In the genomic region with DNA sequence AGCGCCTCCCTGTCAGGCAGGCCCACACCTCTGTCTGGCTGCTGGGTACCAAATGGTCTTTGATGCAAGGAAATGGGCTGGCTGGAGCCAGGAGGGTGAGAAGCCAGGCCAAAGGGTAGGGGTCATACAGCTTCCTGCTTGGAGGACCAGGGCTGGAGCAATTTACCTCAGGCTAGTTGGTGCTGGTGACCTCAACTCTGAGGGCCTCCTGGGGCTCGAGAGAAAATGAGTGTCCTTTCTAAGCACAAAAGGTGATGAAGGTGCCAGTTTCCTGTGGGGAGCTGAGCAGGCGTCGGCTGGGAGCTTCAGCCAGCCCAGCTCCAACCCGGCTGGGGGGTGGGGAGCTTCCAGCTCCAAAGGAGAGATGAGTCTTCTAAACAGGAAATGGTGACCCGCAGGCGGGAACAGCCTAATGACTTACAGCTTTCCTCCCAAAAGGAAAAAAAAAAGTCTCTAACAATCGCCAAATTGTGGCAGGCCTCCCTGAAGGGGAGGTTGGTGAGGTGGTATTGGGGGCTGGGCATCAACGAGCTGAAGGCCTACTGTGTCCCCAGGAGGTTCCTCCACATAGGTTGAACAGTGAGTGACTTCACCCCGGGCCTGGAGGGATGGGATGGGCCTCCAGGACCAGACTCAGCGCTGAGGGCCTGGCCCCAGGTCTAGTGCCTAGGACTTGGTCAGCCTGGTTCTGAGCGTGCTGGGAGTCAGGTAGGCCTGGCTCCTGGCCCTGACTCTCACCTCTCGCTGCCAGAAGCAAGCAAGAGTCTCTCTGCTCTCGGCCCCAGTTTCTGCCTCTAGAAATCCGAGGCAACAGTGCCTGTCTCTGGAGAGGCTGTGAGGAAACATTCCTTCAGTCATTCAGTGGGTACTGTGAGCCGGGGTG, we compare ENCODE assay signal across 8 mouse cellular contexts. TPM values are rescaled to one million over a fixed set of nuclear protein-coding genes. Genes with fewer than 3 reads are reported as not detected.
A peak's percentile ranks its signal among the peaks of the same experiment; 100 is the strongest.
DNase-seq lines count a peak whose midpoint lies in the region; ATAC-seq and TF ChIP-seq lines count a peak whose summit lies in the region.

No protein-coding gene starts in this region.

- no peak for ATAC-seq in forebrain, embryonic 16.5 days
- ATAC-seq in forebrain, embryonic 14.5 days: no peak
- no peak for ATAC-seq in hindbrain, embryonic 12.5 days (ENCODE audit: low FRiP score)
- ATAC-seq in limb, embryonic 14.5 days (ENCODE audit: low FRiP score, low read depth): peak; percentile 11; the same call in 1 of the 2 replicates
- ATAC-seq in neural tube, embryonic 11.5 days (ENCODE audit: insufficient read depth, low FRiP score, low TSS enrichment): no peak

- H3K9ac ChIP-seq in forebrain, embryonic 16.5 days (replicated peaks; ENCODE audit: low read depth, low read length): no peak overlapping the region
- no peak overlapping the region for H3K9ac ChIP-seq in forebrain, embryonic 14.5 days (ENCODE audit: low read length)
- H3K9ac ChIP-seq in hindbrain, embryonic 12.5 days: no peak overlapping the region
- peak overlapping the region; percentile 40 for H3K9ac ChIP-seq in limb, embryonic 14.5 days (ENCODE audit: low read depth, low read length, severe bottlenecking)
- H3K9ac ChIP-seq in neural tube, embryonic 11.5 days (ENCODE audit: low read length): 0 out of 2 replicates have a peak overlapping the region, but pooled peaks have one; percentile 7

- peaks cover 73% of the 10 kb centered on the region for H3K4me1 ChIP-seq in forebrain, embryonic 10.5 days
- H3K4me1 ChIP-seq in forebrain, embryonic 16.5 days (replicated peaks; ENCODE audit: control insufficient read depth, insufficient read depth, low read length): peaks cover 2% of the 10 kb centered on the region
- H3K4me1 ChIP-seq in forebrain, embryonic 14.5 days (ENCODE audit: control insufficient read depth, insufficient read depth, low read length): no peaks in the 10 kb centered on the region; the same call in 1 of the 2 replicates
- H3K4me1 ChIP-seq in hindbrain, embryonic 12.5 days: peaks cover 46% of the 10 kb centered on the region
- peaks cover 59% of the 10 kb centered on the region for H3K4me1 ChIP-seq in limb, embryonic 14.5 days (ENCODE audit: control insufficient read depth, insufficient read depth, low read length)
- H3K4me1 ChIP-seq in neural tube, embryonic 11.5 days (ENCODE audit: control insufficient read depth, insufficient read depth, low read length): peaks cover 42% of the 10 kb centered on the region

- H3K27me3 ChIP-seq in forebrain, embryonic 10.5 days (ENCODE audit: poor library complexity, severe bottlenecking): peaks cover 48% of the 10 kb centered on the region
- H3K27me3 ChIP-seq in forebrain, embryonic 16.5 days (replicated peaks; ENCODE audit: control insufficient read depth, insufficient read depth, low read length): peaks cover 18% of the 10 kb centered on the region; the same call in 1 of the 2 replicates
- peaks cover 15% of the 10 kb centered on the region for H3K27me3 ChIP-seq in forebrain, embryonic 14.5 days (replicated peaks; ENCODE audit: control insufficient read depth, insufficient read depth, low read length)
- H3K27me3 ChIP-seq in hindbrain, embryonic 12.5 days: peaks cover 37% of the 10 kb centered on the region
- H3K27me3 ChIP-seq in limb, embryonic 14.5 days (ENCODE audit: control insufficient read depth, insufficient read depth, low read length): no peaks in the 10 kb centered on the region
- peaks cover 7% of the 10 kb centered on the region for H3K27me3 ChIP-seq in neural tube, embryonic 11.5 days (ENCODE audit: control insufficient read depth, insufficient read depth, low read length)

- H3K9me3 ChIP-seq in forebrain, embryonic 10.5 days: no peaks in the 10 kb centered on the region
- H3K9me3 ChIP-seq in forebrain, embryonic 16.5 days (ENCODE audit: control insufficient read depth, low read length): no peaks in the 10 kb centered on the region
- H3K9me3 ChIP-seq in forebrain, embryonic 14.5 days (replicated peaks; ENCODE audit: control insufficient read depth, low read length): no peaks in the 10 kb centered on the region
- no peaks in the 10 kb centered on the region for H3K9me3 ChIP-seq in hindbrain, embryonic 12.5 days (replicated peaks)
- no peaks in the 10 kb centered on the region for H3K9me3 ChIP-seq in limb, embryonic 14.5 days (ENCODE audit: control insufficient read depth, low read length)
- H3K9me3 ChIP-seq in neural tube, embryonic 11.5 days (ENCODE audit: control insufficient read depth, low read length): no peaks in the 10 kb centered on the region

- no peak for TF ChIP-seq POLR2A in limb, embryonic 14.5 days (IDR thresholded peaks at IDR 0.05; ENCODE audit: borderline replicate concordance, extremely low read depth, insufficient read depth, insufficient read length)

- H3K27ac ChIP-seq in forebrain, embryonic 10.5 days: peak overlapping the region; percentile 83
- no peak overlapping the region for H3K27ac ChIP-seq in forebrain, embryonic 16.5 days (ENCODE audit: low read length)
- H3K27ac ChIP-seq in forebrain, embryonic 14.5 days (ENCODE audit: low read depth, low read length): peak overlapping the region; percentile 36; the same call in 1 of the 2 replicates
- H3K27ac ChIP-seq in hindbrain, embryonic 12.5 days: peak overlapping the region; percentile 77
- peak overlapping the region; percentile 95 for H3K27ac ChIP-seq in limb, embryonic 14.5 days (replicated peaks; ENCODE audit: low read depth, low read length)
- H3K27ac ChIP-seq in neural tube, embryonic 11.5 days (ENCODE audit: low read depth, low read length): peak overlapping the region; percentile 75

- peaks cover 25% of the 10 kb centered on the region for H3K36me3 ChIP-seq in forebrain, embryonic 10.5 days (replicated peaks)
- no peaks in the 10 kb centered on the region for H3K36me3 ChIP-seq in forebrain, embryonic 16.5 days (ENCODE audit: control insufficient read depth, insufficient read depth)
- H3K36me3 ChIP-seq in forebrain, embryonic 14.5 days (ENCODE audit: control insufficient read depth, insufficient read depth, low read length): no peaks in the 10 kb centered on the region
- 0 out of 2 replicates have a peak, but pooled peaks cover 5% of the 10 kb centered on the region for H3K36me3 ChIP-seq in hindbrain, embryonic 12.5 days
- peaks cover 47% of the 10 kb centered on the region for H3K36me3 ChIP-seq in limb, embryonic 14.5 days (ENCODE audit: control insufficient read depth, insufficient read depth, low read length)
- no peaks in the 10 kb centered on the region; the same call in 1 of the 2 replicates for H3K36me3 ChIP-seq in neural tube, embryonic 11.5 days (ENCODE audit: control insufficient read depth, insufficient read depth, low read length)

- H3K4me3 ChIP-seq in forebrain, embryonic 10.5 days: peak overlapping the region; percentile 13
- no peak overlapping the region for H3K4me3 ChIP-seq in forebrain, embryonic 16.5 days (replicated peaks; ENCODE audit: low read length)
- H3K4me3 ChIP-seq in forebrain, embryonic 14.5 days (ENCODE audit: low read depth, low read length): no peak overlapping the region
- no peak overlapping the region for H3K4me3 ChIP-seq in hindbrain, embryonic 12.5 days
- H3K4me3 ChIP-seq in limb, embryonic 14.5 days (replicated peaks; ENCODE audit: low read length): peak overlapping the region; percentile 77
- H3K4me3 ChIP-seq in neural tube, embryonic 11.5 days (ENCODE audit: low read depth, low read length): no peak overlapping the region

- 29% methylated on average over 16 of the region's 16 CpGs for WGBS in forebrain, embryonic 10.5 days
- WGBS in forebrain, embryonic 16.5 days: 34% methylated on average over 16 of the region's 16 CpGs
- 33% methylated on average over 16 of the region's 16 CpGs for WGBS in forebrain, embryonic 14.5 days
- 30% methylated on average over 16 of the region's 16 CpGs for WGBS in hindbrain, embryonic 12.5 days
- 7% methylated on average over 16 of the region's 16 CpGs for WGBS in limb, embryonic 14.5 days
- 13% methylated on average over 16 of the region's 16 CpGs for WGBS in neural tube, embryonic 11.5 days

- H3K4me2 ChIP-seq in forebrain, embryonic 16.5 days (ENCODE audit: low read length): no peak overlapping the region
- H3K4me2 ChIP-seq in forebrain, embryonic 14.5 days (ENCODE audit: low read length): no peak overlapping the region
- H3K4me2 ChIP-seq in hindbrain, embryonic 12.5 days (replicated peaks): no peak overlapping the region
- H3K4me2 ChIP-seq in limb, embryonic 14.5 days (replicated peaks; ENCODE audit: low read depth, low read length, severe bottlenecking): peak overlapping the region; percentile 82
- H3K4me2 ChIP-seq in neural tube, embryonic 11.5 days (ENCODE audit: low read depth): no peak overlapping the region; the same call in 1 of the 2 replicates

- no peak for DNase-seq in forebrain, embryonic 10.5 days (ENCODE audit: extremely low spot score, low spot score)
- no peak for DNase-seq in forebrain, embryonic 14.5 days (ENCODE audit: low spot score)
- DNase-seq in limb, embryonic 14.5 days (ENCODE audit: low spot score): peak; percentile 77
- DNase-seq in neural tube, embryonic 11.5 days (ENCODE audit: low spot score): peak; percentile 66
- DNase-seq in layer of hippocampus, adult 18-20 months (ENCODE audit: low spot score in 2 of 2): no peak
- DNase-seq in right cerebral cortex, adult 18-20 months: no peak

RNA-seq across cellular contexts. Expression of gene Snai1, which starts 5.4 kb away (rescaled TPM):
- polyA plus RNA-seq in forebrain, embryonic 10.5 days (2016; fragmentation: Nextera tagmentation; extraction: Ambion mirVana): 40.4 and 46.9 TPM in 2 replicates
- 4.3 and 4.4 TPM in 2 replicates for polyA plus RNA-seq in forebrain, embryonic 16.5 days (2015; fragmentation: Nextera tagmentation; extraction: Ambion mirVana)
- polyA plus RNA-seq in forebrain, embryonic 14.5 days (2014; fragmentation: Nextera tagmentation; extraction: Ambion mirVana): 3.0 and 5.0 TPM in 2 replicates
- 30.1 and 39.0 TPM in 2 replicates for polyA plus RNA-seq in hindbrain, embryonic 12.5 days (2016; fragmentation: Nextera tagmentation; extraction: Ambion mirVana)
- polyA plus RNA-seq in limb, embryonic 14.5 days (2012; rRNA removed): 123 and 187 TPM in 2 replicates
- polyA plus RNA-seq in limb, embryonic 14.5 days (2014; fragmentation: Nextera tagmentation; extraction: Ambion mirVana): 67.9 and 69.1 TPM in 2 replicates
- 32.3 and 39.7 TPM in 2 replicates for polyA plus RNA-seq in neural tube, embryonic 11.5 days (2014; fragmentation: Nextera tagmentation; extraction: Ambion mirVana)
- under 1 TPM; 0.32 to 0.53 TPM for total RNA-seq in layer of hippocampus, adult 18-20 months (2021)

RNA-seq across cellular contexts. Expression of gene Spata2, which starts 50.7 kb away (rescaled TPM):
- polyA plus RNA-seq in forebrain, embryonic 10.5 days (2016; fragmentation: Nextera tagmentation; extraction: Ambion mirVana): 21.0 and 21.5 TPM in 2 replicates
- polyA plus RNA-seq in forebrain, embryonic 16.5 days (2015; fragmentation: Nextera tagmentation; extraction: Ambion mirVana): 34.8 and 37.6 TPM in 2 replicates
- polyA plus RNA-seq in forebrain, embryonic 14.5 days (2014; fragmentation: Nextera tagmentation; extraction: Ambion mirVana): 22.1 and 32.1 TPM in 2 replicates
- 20.8 and 25.3 TPM in 2 replicates for polyA plus RNA-seq in hindbrain, embryonic 12.5 days (2016; fragmentation: Nextera tagmentation; extraction: Ambion mirVana)
- 17.8 and 23.0 TPM in 2 replicates for polyA plus RNA-seq in limb, embryonic 14.5 days (2012; rRNA removed)
- 12.3 and 12.4 TPM in 2 replicates for polyA plus RNA-seq in limb, embryonic 14.5 days (2014; fragmentation: Nextera tagmentation; extraction: Ambion mirVana)
- 23.1 and 24.6 TPM in 2 replicates for polyA plus RNA-seq in neural tube, embryonic 11.5 days (2014; fragmentation: Nextera tagmentation; extraction: Ambion mirVana)
- total RNA-seq in layer of hippocampus, adult 18-20 months (2021): 10 to 100 TPM; 81.6 to 89.6 TPM

RNA-seq across cellular contexts. Expression of gene Rnf114, which starts 50.9 kb away (rescaled TPM):
- polyA plus RNA-seq in forebrain, embryonic 10.5 days (2016; fragmentation: Nextera tagmentation; extraction: Ambion mirVana): 136 and 137 TPM in 2 replicates
- 133 and 140 TPM in 2 replicates for polyA plus RNA-seq in forebrain, embryonic 16.5 days (2015; fragmentation: Nextera tagmentation; extraction: Ambion mirVana)
- 150 and 151 TPM in 2 replicates for polyA plus RNA-seq in forebrain, embryonic 14.5 days (2014; fragmentation: Nextera tagmentation; extraction: Ambion mirVana)
- polyA plus RNA-seq in hindbrain, embryonic 12.5 days (2016; fragmentation: Nextera tagmentation; extraction: Ambion mirVana): 120 TPM in 2 replicates
- 83.6 and 102 TPM in 2 replicates for polyA plus RNA-seq in limb, embryonic 14.5 days (2012; rRNA removed)
- 78.1 and 81.9 TPM in 2 replicates for polyA plus RNA-seq in limb, embryonic 14.5 days (2014; fragmentation: Nextera tagmentation; extraction: Ambion mirVana)
- 150 and 161 TPM in 2 replicates for polyA plus RNA-seq in neural tube, embryonic 11.5 days (2014; fragmentation: Nextera tagmentation; extraction: Ambion mirVana)
- 10 to 100 TPM; 51.4 to 54.6 TPM for total RNA-seq in layer of hippocampus, adult 18-20 months (2021)

Comparison
In these comparisons a context has a peak if more than half of its experiments do, and no peak if none do; other contexts are left out.
1. H3K4me3 ChIP-seq: peak in forebrain, embryonic 10.5 days (single experiment) and limb, embryonic 14.5 days (single experiment); none in forebrain, embryonic 16.5 days (single experiment), forebrain, embryonic 14.5 days (single experiment), hindbrain, embryonic 12.5 days (single experiment) and neural tube, embryonic 11.5 days (single experiment).
2. DNase-seq: peak in limb, embryonic 14.5 days (single experiment) and neural tube, embryonic 11.5 days (single experiment); none in forebrain, embryonic 10.5 days (single experiment), forebrain, embryonic 14.5 days (single experiment), layer of hippocampus, adult 18-20 months (0 of 2) and right cerebral cortex, adult 18-20 months (single experiment).
3. H3K9ac ChIP-seq: peak in limb, embryonic 14.5 days (single experiment) and neural tube, embryonic 11.5 days (single experiment); none in forebrain, embryonic 16.5 days (single experiment), forebrain, embryonic 14.5 days (single experiment) and hindbrain, embryonic 12.5 days (single experiment).